Mouse (Mus musculus): Measurements from ENCODE around the gene Med15. TPM values are rescaled to one million over a fixed set of nuclear protein-coding genes. Genes with fewer than 3 reads are reported as not detected.
A peak's percentile ranks its signal among the peaks of the same experiment; 100 is the strongest.
"Not testable (repeated sequence)": the region's sequence is repeated elsewhere in the genome, so short reads cannot be mapped to it uniquely, and the experiment has no call there.

Gene Med15
- polyA plus RNA-seq, 1 experiment = 110 TPM

DNA sequence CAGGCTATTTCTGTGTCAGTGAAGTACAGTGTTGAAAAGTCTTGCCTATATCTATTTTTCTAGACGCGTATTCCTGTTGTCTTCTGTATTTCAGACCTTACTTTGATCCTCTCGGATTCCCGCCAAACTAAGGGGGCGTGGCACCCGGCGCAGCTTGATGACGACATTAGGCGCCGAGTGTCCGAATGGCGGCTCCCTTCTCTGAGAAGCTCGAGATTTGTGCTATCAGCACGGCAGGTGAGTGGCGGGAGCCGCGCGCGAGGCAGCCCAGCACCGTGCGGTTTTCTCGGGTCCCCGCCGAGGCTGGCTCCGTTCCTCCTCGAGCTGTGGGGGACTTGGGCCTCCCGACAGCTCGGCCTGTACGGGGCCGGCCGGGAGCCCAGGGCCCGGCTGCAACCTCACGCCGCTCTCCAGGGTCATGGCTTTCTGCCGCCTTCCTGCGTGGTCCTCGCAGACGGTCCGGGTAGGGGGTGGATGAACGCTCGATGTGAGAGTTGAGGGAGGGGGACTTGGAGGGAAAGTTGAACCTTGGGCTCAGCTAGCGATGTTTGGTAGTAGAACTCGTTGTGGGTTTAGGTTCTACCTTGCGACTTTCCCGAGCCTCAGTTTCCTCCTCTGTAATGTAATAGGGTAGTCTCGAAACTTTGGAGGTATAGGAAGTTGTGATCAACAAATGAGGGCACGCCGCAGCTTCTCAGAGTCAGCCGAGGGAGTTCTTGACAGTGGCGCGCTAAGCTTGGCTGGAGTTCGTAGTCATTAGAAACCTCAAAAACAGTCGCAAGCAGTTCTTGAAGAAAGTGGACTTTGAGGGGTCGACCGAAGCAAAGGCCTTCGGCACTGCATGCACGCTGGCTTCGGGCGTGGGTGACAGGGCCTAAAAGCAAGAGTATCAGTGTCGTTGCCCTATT, 113.2 kb downstream of the Med15 start, which contains the start of gene Smpd4:
TSS of gene Smpd4 (plus strand) at position 157 of the 908 bp plus-strand sequence.
- Histone ChIP-seq H3K36me3 (ENCODE audit: control insufficient read depth, insufficient read depth, low read length) (no peaks in the 10 kb centered on the region), H3K27ac (ENCODE audit: insufficient read depth, low read length) (no peak within 1 kb of the TSS), H3K4me3 (ENCODE audit: extremely low read depth, insufficient read depth, insufficient read length) (peak within 1 kb of the TSS; percentile 78), H3K27me3 (ENCODE audit: control insufficient read depth, insufficient read depth, low read length) (no peaks in the 10 kb centered on the region), H3K4me1 (ENCODE audit: control insufficient read depth, insufficient read depth, insufficient read length) (no peaks in the 10 kb centered on the region; the same call in 1 of the 2 replicates)
- WGBS = 3% methylated on average over 60 of the region's 60 CpGs
- TF ChIP-seq CTCF (IDR thresholded peaks at IDR 0.05; ENCODE audit: extremely low read depth, insufficient read depth, insufficient read length, insufficient replicate concordance) (no peak), POLR2A (IDR thresholded peaks at IDR 0.05; ENCODE audit: low read depth, low read length) (no peak)
- peak; percentile 61 to 86 for DNase-seq (ENCODE audit: low read depth in 1 of 2, low spot score in 2 of 2)

DNA sequence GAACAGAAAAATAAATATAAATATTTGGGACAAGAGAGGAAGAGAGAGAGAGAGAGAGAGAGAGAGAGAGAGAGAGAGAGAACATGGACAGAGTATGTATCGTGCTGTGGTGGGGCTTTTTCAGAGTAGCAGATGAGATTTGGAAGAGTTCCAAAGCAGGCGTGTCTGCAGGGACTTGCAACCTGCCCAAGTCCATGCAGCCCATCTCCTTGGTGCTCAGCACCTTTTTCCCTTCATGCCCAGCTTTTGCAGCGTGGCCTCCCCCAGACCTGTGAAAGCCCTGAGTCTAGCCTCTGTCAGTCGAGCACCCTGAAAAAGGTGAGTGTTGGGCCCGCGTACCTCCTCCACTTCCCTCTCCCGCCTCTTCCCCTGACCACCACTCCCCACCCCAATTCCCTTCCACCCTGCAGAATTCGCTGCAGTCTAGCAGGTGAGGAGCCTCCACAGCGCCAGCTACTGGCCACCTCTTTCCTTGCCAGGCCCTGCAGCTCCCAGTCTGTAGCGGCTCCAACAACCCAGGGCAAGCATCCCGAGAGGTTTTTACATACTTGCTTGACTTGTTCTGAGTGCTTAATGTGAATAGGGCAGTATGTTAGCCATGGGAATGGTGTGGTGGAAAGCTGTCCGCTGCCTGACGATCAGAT, 114.6 kb downstream of the Med15 start:
- peak; percentile 64; the same call in 1 of the 2 replicates for TF ChIP-seq CTCF (IDR thresholded peaks at IDR 0.05; ENCODE audit: extremely low read depth, insufficient read depth, insufficient read length, insufficient replicate concordance)
- TF ChIP-seq POLR2A (IDR thresholded peaks at IDR 0.05; ENCODE audit: low read depth, low read length) = no peak
- Histone ChIP-seq H3K4me3 (ENCODE audit: extremely low read depth, insufficient read depth, insufficient read length) (no peak overlapping the region), H3K27me3 (ENCODE audit: control insufficient read depth, insufficient read depth, low read length) (no peaks in the 10 kb centered on the region), H3K4me1 (ENCODE audit: control insufficient read depth, insufficient read depth, insufficient read length) (no peaks in the 10 kb centered on the region; the same call in 1 of the 2 replicates), H3K36me3 (ENCODE audit: control insufficient read depth, insufficient read depth, low read length) (no peaks in the 10 kb centered on the region), H3K27ac (ENCODE audit: insufficient read depth, low read length) (no peak overlapping the region)
- WGBS = 26% methylated on average over 13 of the region's 13 CpGs
- DNase-seq (ENCODE audit: low read depth in 1 of 2, low spot score in 2 of 2) = peak in 1 of 2 experiments; percentile 39

DNA sequence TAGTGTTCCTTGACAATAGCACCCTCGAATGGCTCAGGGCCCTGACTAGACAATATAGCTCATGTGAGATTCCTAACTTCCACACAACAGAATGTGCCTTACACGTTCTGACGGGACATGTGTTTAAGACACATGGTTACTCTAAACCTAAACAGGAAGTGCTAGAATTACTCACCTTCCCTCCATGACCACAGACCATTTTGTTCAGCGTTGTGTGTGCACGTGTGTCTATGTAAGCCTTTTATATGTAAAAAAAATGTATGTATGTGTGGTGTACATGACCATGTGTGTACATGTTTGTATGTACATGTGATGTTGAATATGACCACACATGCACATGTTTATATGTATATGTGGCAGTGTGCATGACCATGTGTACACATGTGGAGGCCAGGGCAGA, 116.5 kb downstream of the Med15 start:
- no peaks in the 10 kb centered on the region for H3K36me3 ChIP-seq (ENCODE audit: control insufficient read depth, insufficient read depth, low read length)
- DNase-seq (ENCODE audit: low read depth in 1 of 2, low spot score in 2 of 2) = no peak
- WGBS = 45% methylated on average over 5 of the region's 5 CpGs
- no peak for TF ChIP-seq POLR2A (IDR thresholded peaks at IDR 0.05; ENCODE audit: low read depth, low read length)
- no peak for TF ChIP-seq CTCF (IDR thresholded peaks at IDR 0.05; ENCODE audit: extremely low read depth, insufficient read depth, insufficient read length, insufficient replicate concordance)
- no peak overlapping the region for H3K27ac ChIP-seq (ENCODE audit: insufficient read depth, low read length)
- no peak overlapping the region for H3K4me3 ChIP-seq (ENCODE audit: extremely low read depth, insufficient read depth, insufficient read length)
- no peaks in the 10 kb centered on the region for H3K27me3 ChIP-seq (ENCODE audit: control insufficient read depth, insufficient read depth, low read length)
- no peaks in the 10 kb centered on the region; the same call in 1 of the 2 replicates for H3K4me1 ChIP-seq (ENCODE audit: control insufficient read depth, insufficient read depth, insufficient read length)

- H3K4me3 ChIP-seq (ENCODE audit: extremely low read depth, insufficient read depth, insufficient read length); DNase-seq (ENCODE audit: low read depth in 1 of 2, low spot score in 2 of 2); H3K27me3 ChIP-seq (ENCODE audit: control insufficient read depth, insufficient read depth, low read length); H3K36me3 ChIP-seq (ENCODE audit: control insufficient read depth, insufficient read depth, low read length); H3K27ac ChIP-seq (ENCODE audit: insufficient read depth, low read length); H3K4me1 ChIP-seq (ENCODE audit: control insufficient read depth, insufficient read depth, insufficient read length): not testable (repeated sequence)
- 90% methylated on average over 6 of the region's 6 CpGs for WGBS
Observed at GRCm38 (mm10) chr16:17614740-17615139, 118.0 kb downstream of the Med15 start.

- H3K27ac ChIP-seq (ENCODE audit: insufficient read depth, low read length) = no peak overlapping the region
- DNase-seq (ENCODE audit: low read depth in 1 of 2, low spot score in 2 of 2) = no peak
- no peaks in the 10 kb centered on the region for H3K4me1 ChIP-seq (ENCODE audit: control insufficient read depth, insufficient read depth, insufficient read length)
- no peak overlapping the region for H3K4me3 ChIP-seq (ENCODE audit: extremely low read depth, insufficient read depth, insufficient read length)
- H3K27me3 ChIP-seq (ENCODE audit: control insufficient read depth, insufficient read depth, low read length) = no peaks in the 10 kb centered on the region
- 58% methylated on average over 4 of the region's 4 CpGs for WGBS
- no peaks in the 10 kb centered on the region for H3K36me3 ChIP-seq (ENCODE audit: control insufficient read depth, insufficient read depth, low read length)
- TF ChIP-seq CTCF (IDR thresholded peaks at IDR 0.05; ENCODE audit: extremely low read depth, insufficient read depth, insufficient read length, insufficient replicate concordance) (no peak), POLR2A (IDR thresholded peaks at IDR 0.05; ENCODE audit: low read depth, low read length) (no peak)
Observed at GRCm38 (mm10) chr16:17611383-17611782, 121.3 kb downstream of the Med15 start.

GRCm38 (mm10) chr16:17605684-17606083, 127.0 kb downstream of the Med15 start:
- TF ChIP-seq POLR2A (IDR thresholded peaks at IDR 0.05; ENCODE audit: low read depth, low read length) = no peak
- TF ChIP-seq CTCF (IDR thresholded peaks at IDR 0.05; ENCODE audit: extremely low read depth, insufficient read depth, insufficient read length, insufficient replicate concordance) = no peak
- no peaks in the 10 kb centered on the region for H3K27me3 ChIP-seq (ENCODE audit: control insufficient read depth, insufficient read depth, low read length)
- 79% methylated on average over 5 of the region's 5 CpGs for WGBS

More at GRCm38 (mm10) chr16:17605684-17606083, 127.0 kb downstream of the Med15 start:
- Histone ChIP-seq H3K4me1 (ENCODE audit: control insufficient read depth, insufficient read depth, insufficient read length) (no peaks in the 10 kb centered on the region), H3K27ac (ENCODE audit: insufficient read depth, low read length) (no peak overlapping the region), H3K4me3 (ENCODE audit: extremely low read depth, insufficient read depth, insufficient read length) (no peak overlapping the region), H3K36me3 (ENCODE audit: control insufficient read depth, insufficient read depth, low read length) (no peaks in the 10 kb centered on the region)
- DNase-seq (ENCODE audit: low read depth in 1 of 2, low spot score in 2 of 2) = no peak

All from spleen, adult 2 months (tissue).